Mouse (Mus musculus): ENCODE measurements at regions not wholly inside any gene's neighbourhood (a gene's known extent, or its start where the extent isn't known, plus 50 kb on each side); places are given as distances from the start of the nearest gene placed in this dataset.

DNA sequence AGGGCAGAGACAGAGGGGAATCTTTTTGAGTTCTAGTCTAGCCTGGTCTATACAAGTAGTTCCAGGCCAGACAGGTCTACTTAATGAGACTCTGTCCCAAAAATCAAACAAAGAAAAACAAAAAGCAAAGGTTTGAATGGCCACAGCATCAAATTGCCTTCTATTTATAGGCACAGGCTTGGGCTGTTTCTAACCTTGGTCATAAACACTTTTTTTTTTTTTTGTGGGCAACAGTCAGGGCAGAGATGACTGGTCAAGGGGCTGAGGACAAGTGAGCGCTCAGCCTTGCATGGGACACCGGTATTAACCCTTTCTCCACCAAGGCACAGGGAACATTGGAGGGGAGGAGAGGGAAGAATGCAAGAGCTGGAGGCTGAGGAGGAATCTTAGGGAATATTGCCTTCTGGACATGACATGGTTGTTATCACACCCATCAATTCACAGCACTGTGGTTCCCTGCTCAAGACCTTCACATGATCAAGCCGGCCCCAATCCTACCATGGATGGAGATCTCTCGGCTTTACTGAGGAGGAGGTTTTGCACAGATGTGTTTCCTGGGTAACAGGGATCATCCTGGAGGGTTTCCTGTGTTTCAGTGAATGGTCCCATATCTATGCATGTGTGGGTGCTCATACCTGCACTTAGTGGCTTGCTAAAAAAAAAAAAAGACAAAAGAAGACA, 59.8 kb upstream of the Ubash3b start:
- H3K4me3 ChIP-seq = no peak overlapping the region
- no peak overlapping the region for H3K27ac ChIP-seq
- no peak for DNase-seq (ENCODE audit: extremely low spot score in 1 of 2, low spot score in 2 of 2)
- intact Hi-C loops (cut with DNase I) = no loop called here
- TF ChIP-seq CTCF (IDR thresholded peaks at IDR 0.05) = no peak

DNA sequence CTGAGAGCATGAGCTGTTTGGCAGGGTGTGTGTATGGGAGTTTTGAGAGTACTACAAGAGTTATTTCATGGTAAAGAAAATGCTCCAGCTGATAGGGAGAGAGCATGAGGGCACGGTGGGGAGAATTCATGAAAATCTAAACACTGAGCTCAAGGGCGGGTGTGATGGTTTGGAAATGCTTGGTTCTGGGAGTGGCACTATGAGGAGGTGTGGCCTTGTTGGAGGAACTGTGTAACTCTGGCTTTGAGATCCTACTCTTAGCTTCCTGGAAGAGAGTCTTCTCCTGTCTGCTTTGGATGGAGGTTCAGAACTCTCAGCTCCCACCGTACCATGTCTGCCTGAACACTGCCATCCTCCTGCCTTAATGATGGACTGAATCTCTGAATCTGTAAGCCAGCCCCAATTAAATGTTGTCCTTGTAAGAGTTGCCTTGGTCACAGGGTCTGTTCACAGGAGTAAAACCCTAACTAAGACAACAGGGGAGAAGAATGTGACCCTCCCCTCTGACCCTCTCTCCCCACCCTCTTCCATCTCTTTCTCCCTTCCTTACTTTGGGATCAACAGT, 58.7 kb upstream of the Ubash3b start:
- Histone ChIP-seq H3K4me3 (no peak overlapping the region), H3K27ac (no peak overlapping the region)
- intact Hi-C loops (cut with DNase I) = no loop called here
- no peak for DNase-seq (ENCODE audit: extremely low spot score in 1 of 2, low spot score in 2 of 2)
- no peak for TF ChIP-seq CTCF (IDR thresholded peaks at IDR 0.05)

DNA sequence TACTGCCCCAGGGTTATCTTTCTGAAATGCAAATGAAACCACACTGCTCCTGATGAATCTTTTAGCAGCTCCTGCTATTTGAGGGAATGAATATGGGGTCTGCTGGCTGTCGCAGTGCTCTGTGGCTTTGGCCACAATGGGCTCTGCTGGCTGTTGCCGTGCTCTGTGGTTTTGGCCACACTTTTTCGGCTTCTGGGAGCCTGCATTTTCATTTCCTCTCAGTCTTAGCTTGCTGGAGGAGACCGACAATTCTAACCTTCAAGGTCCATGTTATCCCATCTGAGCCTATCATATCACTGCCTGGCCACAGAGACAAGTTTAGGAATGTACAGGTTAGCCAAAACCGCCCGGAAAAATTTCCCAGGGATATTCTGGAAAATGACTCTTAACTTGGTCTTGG, 57.2 kb upstream of the Ubash3b start:
- H3K27ac ChIP-seq = no peak overlapping the region
- H3K4me3 ChIP-seq = no peak overlapping the region
- TF ChIP-seq CTCF (IDR thresholded peaks at IDR 0.05) = no peak
- no peak for DNase-seq (ENCODE audit: extremely low spot score in 1 of 2, low spot score in 2 of 2)
- intact Hi-C loops (cut with DNase I) = no loop called here

DNA sequence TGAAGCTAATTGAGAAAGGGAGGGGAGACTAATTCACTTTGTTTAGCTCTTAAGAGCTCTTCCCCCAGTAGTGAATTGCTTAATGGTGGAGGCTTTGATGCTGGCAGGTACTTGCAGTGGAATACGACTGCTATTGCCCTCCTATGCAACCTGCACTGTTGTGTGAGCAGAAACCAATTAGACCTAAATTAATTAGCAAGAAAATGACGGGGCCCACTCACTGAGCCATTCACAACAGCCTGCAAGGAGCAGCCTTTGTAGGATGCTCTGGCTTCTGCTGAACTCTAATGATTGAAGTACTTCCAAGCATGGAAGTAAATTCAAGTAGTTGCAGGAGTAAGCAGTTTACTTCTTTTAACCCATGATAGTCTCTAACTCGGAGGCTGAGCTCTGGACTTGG, 54.8 kb upstream of the Ubash3b start:
- DNase-seq (ENCODE audit: extremely low spot score in 1 of 2, low spot score in 2 of 2) = no peak
- intact Hi-C loops (cut with DNase I) = no loop called here

DNA sequence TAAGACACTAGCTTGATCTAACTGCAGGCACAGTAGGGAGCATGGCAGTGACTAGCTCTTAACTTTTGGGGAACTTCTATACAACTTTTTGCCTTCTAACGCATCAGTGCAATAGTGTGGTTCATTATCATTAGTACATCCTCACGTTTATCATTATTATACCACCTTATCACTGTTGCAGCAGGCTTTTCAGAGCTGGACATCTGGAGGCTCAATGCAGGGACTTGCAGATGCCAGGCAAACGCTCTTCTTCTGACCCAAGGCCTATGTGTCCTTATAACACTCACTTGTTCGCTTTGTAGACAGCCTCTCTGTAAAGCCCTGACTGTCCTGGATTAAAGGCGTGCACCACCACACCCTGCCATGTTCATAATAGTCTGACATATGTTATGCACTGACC, 53.5 kb upstream of the Ubash3b start:
- TF ChIP-seq CTCF (IDR thresholded peaks at IDR 0.05) = no peak
- Histone ChIP-seq H3K4me3 (no peak overlapping the region), H3K27ac (no peak overlapping the region)
- intact Hi-C loops (cut with DNase I) = no loop called here
- no peak for DNase-seq (ENCODE audit: extremely low spot score in 1 of 2, low spot score in 2 of 2)

More for the DNA sequence above, 54.8 kb upstream of the Ubash3b start:
- H3K4me3 ChIP-seq = no peak overlapping the region
- no peak for TF ChIP-seq CTCF (IDR thresholded peaks at IDR 0.05)
- H3K27ac ChIP-seq = no peak overlapping the region

DNA sequence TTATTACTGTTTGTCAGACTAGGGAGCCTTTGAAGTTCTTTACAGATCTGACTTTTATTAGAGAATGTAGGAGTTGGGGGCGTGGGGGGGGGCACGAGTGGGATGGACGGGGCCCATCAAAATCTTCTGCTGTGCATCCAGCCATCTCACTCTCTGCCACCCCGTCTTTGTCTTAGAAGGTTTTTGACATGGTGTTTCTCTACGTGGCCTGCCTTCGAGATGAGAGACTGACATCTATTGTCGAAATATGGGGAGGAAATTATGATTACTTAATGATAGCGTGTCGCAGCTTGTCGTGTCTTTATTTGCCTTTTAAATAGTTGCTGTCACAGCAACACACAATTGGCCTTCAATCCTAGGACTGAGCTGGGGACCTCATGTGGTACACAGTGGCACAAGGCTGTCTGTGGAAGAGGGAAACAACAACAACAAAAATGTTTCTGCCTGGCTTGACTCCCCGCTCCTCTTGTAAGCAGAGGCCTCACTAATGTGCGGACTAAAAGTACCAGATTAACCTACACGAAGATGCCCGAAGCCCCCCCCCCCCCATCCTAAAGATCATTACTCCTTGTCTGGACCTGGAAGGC, 51.5 kb upstream of the Ubash3b start:
- intact Hi-C loops (cut with DNase I) = no loop called here
- Histone ChIP-seq H3K4me3 (no peak overlapping the region), H3K27ac (no peak overlapping the region; the same call in 1 of the 2 replicates)
- no peak for TF ChIP-seq CTCF (IDR thresholded peaks at IDR 0.05)
- DNase-seq (ENCODE audit: extremely low spot score in 1 of 2, low spot score in 2 of 2) = no peak

DNA sequence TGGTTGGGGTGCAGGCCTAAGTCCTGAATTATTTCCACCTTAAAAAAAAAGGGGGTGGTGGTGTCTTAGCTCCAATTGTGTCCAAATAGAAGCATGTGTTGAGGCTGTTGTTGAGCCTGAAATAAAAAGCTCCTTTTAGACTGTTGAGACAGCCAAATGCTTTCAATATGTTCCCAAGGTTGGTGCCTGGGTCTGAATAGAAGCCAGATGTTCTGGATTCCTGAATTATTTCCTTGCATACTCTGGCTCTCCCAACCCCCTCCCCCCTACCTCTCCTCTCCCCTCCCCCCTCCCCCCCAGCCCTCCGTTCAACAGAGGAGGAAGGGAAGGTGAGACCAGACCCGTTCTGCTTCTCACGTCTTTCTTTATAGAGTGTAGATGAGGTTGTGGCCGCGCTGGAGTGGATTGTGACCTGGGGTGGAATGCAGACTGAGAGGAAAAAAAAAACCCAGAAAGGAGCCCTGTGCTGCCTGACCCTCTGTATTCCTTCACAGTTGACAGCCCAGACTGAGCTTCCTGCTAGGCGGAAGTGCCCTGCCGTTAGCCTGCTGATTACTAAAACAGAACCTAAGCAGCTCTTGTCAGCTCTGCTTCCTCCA, 50.9 kb upstream of the Ubash3b start:
- DNase-seq (ENCODE audit: extremely low spot score in 1 of 2, low spot score in 2 of 2) = no peak
- Histone ChIP-seq H3K4me3 (0 out of 2 replicates have a peak overlapping the region, but pooled peaks have one; percentile 19), H3K27ac (no peak overlapping the region; the same call in 1 of the 2 replicates)
- intact Hi-C loops (cut with DNase I) = no loop called here
- no peak for TF ChIP-seq CTCF (IDR thresholded peaks at IDR 0.05)

DNA sequence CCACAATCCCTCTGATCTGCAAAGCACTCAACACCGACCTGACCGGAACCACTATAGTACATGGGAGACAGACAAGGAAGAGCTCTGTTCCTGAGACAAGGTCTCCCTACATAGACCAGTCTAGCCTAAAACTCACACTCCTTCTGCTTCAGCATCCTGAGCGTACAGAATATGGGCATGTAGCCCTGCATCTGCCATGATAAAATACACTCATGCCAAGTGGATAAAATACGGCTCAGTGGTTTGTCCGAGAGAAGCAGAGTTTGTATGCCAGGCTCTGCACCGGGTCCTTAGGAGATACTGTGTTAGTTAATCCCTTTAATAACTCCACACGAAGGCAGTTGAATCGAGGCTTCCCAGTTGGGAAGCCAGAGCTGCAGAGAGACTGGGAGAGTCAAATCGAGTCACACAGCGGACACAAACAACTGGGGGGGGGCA, 50.4 kb upstream of the Ubash3b start:
- Histone ChIP-seq H3K27ac (no peak overlapping the region), H3K4me3 (no peak overlapping the region)
- intact Hi-C loops (cut with DNase I) = no loop called here
- DNase-seq (ENCODE audit: extremely low spot score in 1 of 2, low spot score in 2 of 2) = no peak
- no peak for TF ChIP-seq CTCF (IDR thresholded peaks at IDR 0.05)

Small RNAs in the stretch of these regions (microRNA-seq; reads per million reads assigned to microRNA genes)
- gene Mir100 (3,725 to 5,191 reads per million in 2 experiments), gene Mir125b-1 (1,128 to 1,196 reads per million in 2 experiments), gene Mirlet7a-2 (222 to 277 reads per million in 2 experiments)

Data from left cerebral cortex, adult 2 months (tissue).